Mouse (Mus musculus) adrenal gland, adult 2 months (tissue): ENCODE results near the gene Sp1. TPM values are rescaled to one million over a fixed set of nuclear protein-coding genes. Genes with fewer than 3 reads are reported as not detected.

Experiments used
- DNase-seq: peaks from one replicate; pipeline ENCODE4 v3.0.0; 2021
- polyA plus RNA-seq: library from polyadenylated mRNA; depleted of rRNA; stranded (reverse); fragments of >200 nt; gene quantifications from 2 replicates; pipeline ENCODE4 v1.2.3, GENCODE M21; 2012; rRNA removed
- total RNA-seq, 2 experiments: library from RNA; stranded (reverse); gene quantifications; 2 replicates each; pipeline ENCODE4 v1.2.3; 2021

Sp1 gene
- total and polyA plus RNA-seq, 3 experiments, result 11.1 to 72.1 (median 71.7) TPM

DNA sequence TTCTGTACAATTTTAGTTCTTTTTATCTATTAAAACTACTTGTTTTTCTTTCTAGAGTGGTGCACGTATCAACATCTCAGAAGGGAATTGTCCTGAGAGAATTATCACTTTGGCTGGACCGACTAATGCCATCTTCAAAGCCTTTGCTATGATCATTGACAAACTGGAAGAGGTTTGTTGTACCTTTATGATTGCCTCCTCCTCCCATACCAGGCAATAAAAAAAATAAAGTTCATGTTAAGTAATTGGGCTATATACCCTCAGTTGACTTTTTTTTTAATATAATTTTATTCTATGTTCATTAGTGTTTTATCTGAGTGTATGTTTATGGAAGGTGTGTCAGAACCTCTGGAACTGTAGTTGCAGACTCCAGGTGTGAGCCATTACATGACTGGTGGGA is 68.6 kb downstream of the Sp1 start:
- DNase-seq, result no peak

DNA sequence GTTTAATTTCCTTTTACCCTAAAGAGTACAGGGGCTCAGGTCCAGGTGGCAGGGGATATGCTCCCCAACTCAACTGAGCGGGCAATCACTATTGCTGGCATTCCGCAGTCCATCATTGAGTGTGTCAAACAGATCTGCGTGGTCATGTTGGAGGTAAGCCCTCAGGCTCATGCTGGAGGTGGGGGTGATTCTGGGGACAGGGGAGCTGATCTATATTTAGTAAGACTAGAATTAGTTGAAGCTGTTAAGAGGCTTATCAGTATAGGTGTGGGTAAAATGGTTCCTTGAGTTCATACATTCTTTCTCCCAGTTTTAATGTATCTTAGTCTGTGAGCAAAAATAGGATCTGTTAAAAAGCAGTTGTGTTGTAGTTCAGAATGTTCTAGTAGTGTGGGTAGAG is 77.2 kb downstream of the Sp1 start:
- no peak for DNase-seq

DNA sequence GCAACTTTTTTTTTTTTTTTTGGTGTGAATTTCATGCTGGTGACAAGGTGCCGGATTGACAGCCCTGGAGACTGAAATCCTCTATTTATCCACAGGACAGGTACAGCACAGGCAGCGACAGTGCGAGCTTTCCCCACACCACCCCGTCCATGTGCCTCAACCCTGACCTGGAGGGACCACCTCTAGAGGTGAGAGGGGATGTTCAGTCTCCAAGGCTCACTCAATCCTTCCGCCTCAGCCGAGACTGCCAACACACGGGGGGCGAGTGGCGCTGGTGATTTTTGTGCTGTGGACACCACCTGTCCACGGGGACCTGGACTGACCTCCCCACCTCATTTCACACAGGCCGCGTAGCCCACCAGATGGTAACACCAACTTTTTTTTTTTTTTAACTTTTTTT is 79.9 kb downstream of the Sp1 start:
- DNase-seq, result no peak

Other genes with a start within 250 kb of the Sp1 start
- 10 to 100 TPM; 48.6 to 60.7 TPM for gene Zfp740, start 202.9 kb upstream of the Sp1 start, total RNA-seq
- 13.9 and 14.4 TPM in 2 replicates for gene Zfp740, start 202.9 kb upstream of the Sp1 start, polyA plus RNA-seq
- gene Csad, start 201.4 kb upstream of the Sp1 start, total RNA-seq, result 100 to 1,000 TPM in 1 of 2 experiments, 10 to 100 TPM in 1; 71.2 to 106 TPM
- 128 and 216 TPM in 2 replicates for gene Csad, start 201.4 kb upstream of the Sp1 start, polyA plus RNA-seq
- gene Itgb7, start 174.2 kb upstream of the Sp1 start, total RNA-seq, result 1 to 10 TPM; 2.0 to 4.7 TPM
- gene Itgb7, start 174.2 kb upstream of the Sp1 start, polyA plus RNA-seq, result 2.3 and 2.4 TPM in 2 replicates
- gene Rarg, start 148.6 kb upstream of the Sp1 start, total RNA-seq, result 10 to 100 TPM; 21.0 to 35.8 TPM
- gene Rarg, start 148.6 kb upstream of the Sp1 start, polyA plus RNA-seq, result 29.9 and 32.4 TPM in 2 replicates
- gene Gm9918, start 135.6 kb upstream of the Sp1 start, total RNA-seq, result not detected
- 0.47 and 0.87 TPM in 2 replicates for gene Gm9918, start 135.6 kb upstream of the Sp1 start, polyA plus RNA-seq
- gene Mfsd5, start 126.7 kb upstream of the Sp1 start, total RNA-seq, result 10 to 100 TPM; 38.2 to 46.3 TPM
- gene Mfsd5, start 126.7 kb upstream of the Sp1 start, polyA plus RNA-seq, result 99.6 and 108 TPM in 2 replicates
- 1 to 10 TPM in 1 of 2 experiments, under 1 TPM in 1; 0.86 to 2.5 TPM for gene Espl1, start 109.9 kb upstream of the Sp1 start, total RNA-seq
- gene Espl1, start 109.9 kb upstream of the Sp1 start, polyA plus RNA-seq, result 1.8 and 2.2 TPM in 2 replicates
- gene Pfdn5, start 80.0 kb upstream of the Sp1 start, total RNA-seq, result 100 to 1,000 TPM; 416 to 441 TPM
- gene Pfdn5, start 80.0 kb upstream of the Sp1 start, polyA plus RNA-seq, result 19.1 and 19.8 TPM in 2 replicates
- gene Myg1, start 74.4 kb upstream of the Sp1 start, total RNA-seq, result 10 to 100 TPM; 54.1 to 60.3 TPM
- 73.3 and 77.5 TPM in 2 replicates for gene Myg1, start 74.4 kb upstream of the Sp1 start, polyA plus RNA-seq
- 10 to 100 TPM; 16.8 to 18.1 TPM for gene Aaas, start 55.4 kb upstream of the Sp1 start, total RNA-seq
- gene Aaas, start 55.4 kb upstream of the Sp1 start, polyA plus RNA-seq, result 44.9 and 46.6 TPM in 2 replicates
- gene Sp7, start 39.0 kb upstream of the Sp1 start, total RNA-seq, result under 1 TPM; 0.09 to 0.14 TPM
- gene Sp7, start 39.0 kb upstream of the Sp1 start, polyA plus RNA-seq, result 0.50 and 0.55 TPM in 2 replicates
- 1 to 10 TPM; 1.0 to 1.6 TPM for gene Amhr2, start 39.2 kb downstream of the Sp1 start, total RNA-seq
- 1.3 and 2.5 TPM in 2 replicates for gene Amhr2, start 39.2 kb downstream of the Sp1 start, polyA plus RNA-seq
- gene Prr13, start 52.9 kb downstream of the Sp1 start, total RNA-seq, result 100 to 1,000 TPM; 105 to 197 TPM
- gene Prr13, start 52.9 kb downstream of the Sp1 start, polyA plus RNA-seq, result 213 and 313 TPM in 2 replicates
- gene Pcbp2, start 64.4 kb downstream of the Sp1 start, total RNA-seq, result 100 to 1,000 TPM; 641 to 760 TPM
- gene Pcbp2, start 64.4 kb downstream of the Sp1 start, polyA plus RNA-seq, result 388 and 545 TPM in 2 replicates
- gene Gm10337, start 97.6 kb downstream of the Sp1 start, total RNA-seq, result not detected
- not detected in 2 replicates for gene Gm10337, start 97.6 kb downstream of the Sp1 start, polyA plus RNA-seq
- gene Map3k12, start 110.9 kb downstream of the Sp1 start, total RNA-seq, result 10 to 100 TPM in 1 of 2 experiments, 1 to 10 TPM in 1; 5.2 to 15.1 TPM
- gene Map3k12, start 110.9 kb downstream of the Sp1 start, polyA plus RNA-seq, result 10.6 and 12.0 TPM in 2 replicates
- gene Tarbp2, start 112.0 kb downstream of the Sp1 start, total RNA-seq, result 10 to 100 TPM; 30.5 to 32.5 TPM
- 60.7 and 64.1 TPM in 2 replicates for gene Tarbp2, start 112.0 kb downstream of the Sp1 start, polyA plus RNA-seq
- gene Npff, start 118.8 kb downstream of the Sp1 start, total RNA-seq, result 1 to 10 TPM in 1 of 2 experiments, under 1 TPM in 1; 0.62 to 2.1 TPM
- 2.9 and 4.0 TPM in 2 replicates for gene Npff, start 118.8 kb downstream of the Sp1 start, polyA plus RNA-seq
- 1 to 10 TPM; 1.5 to 3.4 TPM for gene Gm28047, start 218.9 kb downstream of the Sp1 start, total RNA-seq
- gene Gm28047, start 218.9 kb downstream of the Sp1 start, polyA plus RNA-seq, result 0.10 TPM in 1 of 2 replicates, not detected in the other
- gene Atf7, start 219.3 kb downstream of the Sp1 start, total RNA-seq, result 10 to 100 TPM; 58.5 to 74.4 TPM
- gene Atf7, start 219.3 kb downstream of the Sp1 start, polyA plus RNA-seq, result 44.0 and 64.5 TPM in 2 replicates